In the genomic region with DNA sequence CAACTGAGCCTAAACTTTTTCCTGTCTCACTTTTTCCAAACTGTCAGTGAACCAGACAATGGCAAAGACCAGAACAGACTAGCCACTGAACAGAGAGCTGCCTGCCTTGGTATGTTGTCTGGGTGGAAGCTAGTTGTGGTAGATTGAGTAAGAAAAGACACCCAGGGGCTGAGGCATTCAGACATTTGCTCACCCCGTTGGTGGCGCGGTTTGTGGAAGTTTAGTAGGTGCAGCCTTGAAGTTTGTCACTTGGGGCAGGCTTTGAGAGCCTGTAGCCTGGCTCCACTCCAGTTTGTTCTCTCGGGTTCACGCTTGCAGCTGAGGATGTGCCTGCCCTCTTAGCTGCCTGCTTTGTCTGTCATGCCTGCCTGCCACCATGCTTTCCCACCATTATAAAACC, we compare ENCODE assay signal across 14 mouse cellular contexts.
A peak's percentile ranks its signal among the peaks of the same experiment; 100 is the strongest.
DNase-seq lines count a peak whose midpoint lies in the region; ATAC-seq lines count a peak whose summit lies in the region.
"Had no signal": no experiment of that assay in that cellular context is flagged by ENCODE, and none has a peak within 500 bp of the region (broad histone marks: within the 10 kb centered on the region; RNA-seq: fewer than 3 reads in every experiment).

No protein-coding gene starts in this region.

- DNase-seq in embryonic facial prominence, embryonic 14.5 days (ENCODE audit: low spot score): peak; percentile 38
- no peak for DNase-seq in embryonic facial prominence, embryonic 10.5 days (ENCODE audit: low spot score)
- DNase-seq in kidney, postnatal 10 days: peak; percentile 8
- no peak for DNase-seq in kidney, adult 8-10 months
- peak; percentile 11 for DNase-seq in ovary, postnatal 36 days (ENCODE audit: low spot score)
- DNase-seq in ovary, adult 18-20 months (ENCODE audit: low spot score): no peak
- DNase-seq in thymus, postnatal 10 days (ENCODE audit: low spot score in 2 of 2): no peak
- DNase-seq: cerebellum, postnatal 36 days; forebrain, postnatal 0 days; heart, adult 18-20 months; right cerebral cortex, postnatal 4 days had no signal

- no peak for ATAC-seq in embryonic facial prominence, embryonic 14.5 days (ENCODE audit: low read depth)
- peak; percentile 85 for ATAC-seq in megakaryocyte progenitor cell, adult 5-6 weeks (replicated peaks; ENCODE audit: poor library complexity)
- ATAC-seq: forebrain, postnatal 0 days; midbrain, embryonic 15.5 days had no signal

- no peaks in the 10 kb centered on the region for H3K27me3 ChIP-seq in embryonic facial prominence, embryonic 14.5 days (replicated peaks; ENCODE audit: control insufficient read depth, insufficient read depth, low read length)
- H3K27me3 ChIP-seq in embryonic facial prominence, embryonic 10.5 days (replicated peaks; ENCODE audit: low read depth, poor library complexity, severe bottlenecking): no peaks in the 10 kb centered on the region
- H3K27me3 ChIP-seq: lung, embryonic 15.5 days; midbrain, embryonic 15.5 days had no signal

- 44% methylated on average over 5 of the region's 5 CpGs for WGBS in embryonic facial prominence, embryonic 14.5 days
- 63% methylated on average over 5 of the region's 5 CpGs for WGBS in embryonic facial prominence, embryonic 10.5 days

- no peaks in the 10 kb centered on the region for H3K4me1 ChIP-seq in embryonic facial prominence, embryonic 14.5 days (ENCODE audit: control insufficient read depth, insufficient read depth, low read length)
- H3K4me1 ChIP-seq in embryonic facial prominence, embryonic 10.5 days: no peaks in the 10 kb centered on the region
- H3K4me1 ChIP-seq: midbrain, embryonic 15.5 days had no signal

- H3K36me3 ChIP-seq in embryonic facial prominence, embryonic 14.5 days (ENCODE audit: control insufficient read depth, insufficient read depth, low read length): no peaks in the 10 kb centered on the region
- H3K36me3 ChIP-seq in embryonic facial prominence, embryonic 10.5 days (replicated peaks): no peaks in the 10 kb centered on the region
- H3K36me3 ChIP-seq: lung, embryonic 15.5 days; midbrain, embryonic 15.5 days had no signal

- H3K4me2 ChIP-seq in embryonic facial prominence, embryonic 14.5 days (ENCODE audit: low read depth, low read length): no peak overlapping the region
- H3K4me2 ChIP-seq: lung, embryonic 15.5 days; midbrain, embryonic 15.5 days had no signal

- H3K9ac ChIP-seq in embryonic facial prominence, embryonic 14.5 days (ENCODE audit: low read depth, low read length): no peak overlapping the region
- H3K9ac ChIP-seq: forebrain, postnatal 0 days; lung, embryonic 15.5 days; midbrain, embryonic 15.5 days had no signal

- no peak overlapping the region for H3K4me3 ChIP-seq in embryonic facial prominence, embryonic 14.5 days (ENCODE audit: low read depth, low read length)
- H3K4me3 ChIP-seq in embryonic facial prominence, embryonic 10.5 days: no peak overlapping the region
- H3K4me3 ChIP-seq: lung, embryonic 15.5 days; midbrain, embryonic 15.5 days had no signal

- no peak overlapping the region for H3K27ac ChIP-seq in embryonic facial prominence, embryonic 14.5 days (replicated peaks; ENCODE audit: low read depth, low read length)
- no peak overlapping the region for H3K27ac ChIP-seq in embryonic facial prominence, embryonic 10.5 days (replicated peaks)
- H3K27ac ChIP-seq: lung, embryonic 15.5 days; midbrain, embryonic 15.5 days had no signal

- H3K9me3 ChIP-seq in embryonic facial prominence, embryonic 14.5 days (ENCODE audit: control insufficient read depth, low read length): no peaks in the 10 kb centered on the region
- no peaks in the 10 kb centered on the region for H3K9me3 ChIP-seq in embryonic facial prominence, embryonic 10.5 days
- H3K9me3 ChIP-seq: lung, embryonic 15.5 days; midbrain, embryonic 15.5 days had no signal

Comparison
In these comparisons a context has a peak if more than half of its experiments do, and no peak if none do; other contexts are left out.
1. DNase-seq: peak in embryonic facial prominence, embryonic 14.5 days (single experiment), kidney, postnatal 10 days (single experiment) and ovary, postnatal 36 days (single experiment); none in embryonic facial prominence, embryonic 10.5 days (single experiment), kidney, adult 8-10 months (0 of 2), ovary, adult 18-20 months (single experiment) and thymus, postnatal 10 days (0 of 2).